Mouse (Mus musculus): Measurements from ENCODE around the gene Cyp2c70. TPM values are rescaled to one million over a fixed set of nuclear protein-coding genes. Genes with fewer than 3 reads are reported as not detected.
"Not testable (repeated sequence)": the region's sequence is repeated elsewhere in the genome, so short reads cannot be mapped to it uniquely, and the experiment has no call there.

The Cyp2c70 gene
- polyA plus RNA-seq, 1 experiment from 2014 or later: not detected

- Histone ChIP-seq H3K9ac (no peak overlapping the region), H3K4me1 (no peaks in the 10 kb centered on the region), H3K27me3 (no peaks in the 10 kb centered on the region), H3K36me3 (no peaks in the 10 kb centered on the region), H3K9me3 (no peaks in the 10 kb centered on the region), H3K4me3 (no peak overlapping the region), H3K4me2 (replicated peaks) (no peak overlapping the region), H3K27ac (no peak overlapping the region)
- ATAC-seq (ENCODE audit: insufficient number of reproducible peaks, insufficient read depth, low FRiP score, low TSS enrichment): no peak
- WGBS: 87% methylated on average over 5 of the region's 5 CpGs
Measured at GRCm38 (mm10) chr19:40183600-40183999, 3.5 kb downstream of the Cyp2c70 start.

DNA sequence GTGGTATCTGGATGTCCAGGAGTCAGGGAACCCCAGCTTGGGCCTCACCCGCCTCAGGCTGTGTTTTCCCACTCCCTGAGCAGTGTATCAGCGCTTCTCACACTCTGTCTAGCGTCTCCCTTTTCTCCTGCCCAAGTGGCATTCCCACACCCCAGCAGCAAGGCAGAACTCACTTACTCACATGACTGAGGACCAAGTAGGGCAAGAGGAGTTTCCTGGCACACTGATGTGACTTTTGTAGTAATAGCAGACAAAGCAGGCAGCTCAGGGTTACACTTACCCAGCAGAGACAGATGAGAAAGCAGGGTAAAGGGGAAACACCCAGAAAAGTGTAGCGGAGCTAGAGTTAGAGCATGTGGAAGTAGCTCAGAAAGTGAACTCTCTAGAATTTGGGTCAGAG lies 8.8 kb downstream of the Cyp2c70 start:
- Histone ChIP-seq H3K4me1 (no peaks in the 10 kb centered on the region), H3K9ac (no peak overlapping the region), H3K36me3 (no peaks in the 10 kb centered on the region), H3K9me3 (no peaks in the 10 kb centered on the region), H3K27me3 (no peaks in the 10 kb centered on the region), H3K27ac (no peak overlapping the region), H3K4me2 (replicated peaks) (no peak overlapping the region), H3K4me3 (no peak overlapping the region)
- no peak for ATAC-seq (ENCODE audit: insufficient number of reproducible peaks, insufficient read depth, low FRiP score, low TSS enrichment)
- WGBS: 71% methylated on average over 4 of the region's 4 CpGs

GRCm38 (mm10) chr19:40168391-40168790 lies 18.7 kb downstream of the Cyp2c70 start:
- not testable (repeated sequence) for H3K4me1 ChIP-seq; H3K4me3 ChIP-seq; H3K4me2 ChIP-seq (replicated peaks); H3K9ac ChIP-seq; H3K27ac ChIP-seq; H3K9me3 ChIP-seq; ATAC-seq (ENCODE audit: insufficient number of reproducible peaks, insufficient read depth, low FRiP score, low TSS enrichment); H3K36me3 ChIP-seq; H3K27me3 ChIP-seq
- WGBS: 90% methylated on average over 4 of the region's 4 CpGs

DNA sequence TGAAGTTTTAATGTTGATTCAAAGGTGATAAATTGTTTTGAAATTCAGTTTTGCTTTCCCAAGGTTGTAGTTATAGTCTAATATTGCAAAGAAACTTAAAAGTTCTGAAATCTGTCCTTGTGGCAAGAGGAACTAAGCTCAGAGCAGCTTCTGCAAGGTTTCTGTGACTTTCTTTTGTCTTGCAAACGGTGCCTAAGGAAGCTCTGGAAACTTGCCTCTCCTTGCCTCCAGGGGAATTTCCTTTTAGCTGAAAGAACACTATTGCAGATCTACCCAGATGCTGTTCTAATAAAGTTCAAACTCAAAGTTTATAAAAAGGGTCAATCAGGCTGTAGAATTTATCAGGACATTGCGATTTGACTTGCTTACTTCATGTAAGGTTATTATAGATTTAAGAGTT lies 60.1 kb downstream of the Cyp2c70 start:
- H3K4me3 ChIP-seq; H3K4me2 ChIP-seq (replicated peaks); H3K9me3 ChIP-seq; H3K9ac ChIP-seq; H3K27me3 ChIP-seq; H3K4me1 ChIP-seq; H3K36me3 ChIP-seq; H3K27ac ChIP-seq; ATAC-seq (ENCODE audit: insufficient number of reproducible peaks, insufficient read depth, low FRiP score, low TSS enrichment): not testable (repeated sequence)
- 27% methylated on average over 2 of the region's 2 CpGs for WGBS

DNA sequence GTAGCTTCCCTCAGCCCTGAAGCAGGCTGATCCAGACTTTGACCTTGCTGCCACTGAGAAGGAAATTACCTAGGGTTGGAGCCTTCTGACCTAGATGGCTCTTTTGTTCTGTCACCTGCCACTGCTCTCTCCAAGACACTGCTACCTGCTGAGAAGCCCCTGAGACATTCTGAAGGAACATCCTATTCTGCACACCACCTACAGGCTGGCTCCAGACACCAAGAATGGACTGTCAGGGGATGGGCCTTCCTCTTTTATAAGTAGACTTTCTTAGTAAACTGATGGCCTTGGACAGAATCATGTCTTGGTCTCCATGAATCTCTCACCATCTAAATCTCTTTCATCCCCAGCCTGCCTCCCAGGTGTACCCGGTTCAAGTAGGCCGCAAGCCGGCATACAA lies 62.0 kb downstream of the Cyp2c70 start:
- not testable (repeated sequence) for H3K4me2 ChIP-seq (replicated peaks); H3K4me3 ChIP-seq; H3K27ac ChIP-seq; ATAC-seq (ENCODE audit: insufficient number of reproducible peaks, insufficient read depth, low FRiP score, low TSS enrichment); H3K36me3 ChIP-seq; H3K4me1 ChIP-seq; H3K27me3 ChIP-seq; H3K9ac ChIP-seq; H3K9me3 ChIP-seq
- WGBS: 86% methylated on average over 3 of the region's 3 CpGs

- WGBS: 82% methylated on average over 13 of the region's 13 CpGs
Measured at GRCm38 (mm10) chr19:40119624-40120023, 67.5 kb downstream of the Cyp2c70 start.

More at GRCm38 (mm10) chr19:40119624-40120023, 67.5 kb downstream of the Cyp2c70 start:
- not testable (repeated sequence) for H3K27me3 ChIP-seq; H3K36me3 ChIP-seq; H3K4me3 ChIP-seq; H3K4me1 ChIP-seq; H3K4me2 ChIP-seq (replicated peaks); ATAC-seq (ENCODE audit: insufficient number of reproducible peaks, insufficient read depth, low FRiP score, low TSS enrichment); H3K9me3 ChIP-seq; H3K27ac ChIP-seq; H3K9ac ChIP-seq

Other genes starting within 250 kb of the Cyp2c70 start
- not detected in 2 replicates for gene Cyp2c37, start 194.9 kb downstream of the Cyp2c70 start, polyA plus RNA-seq (2016; fragmentation: Nextera tagmentation; extraction: Ambion mirVana)
- gene Cyp2c54, start 113.5 kb downstream of the Cyp2c70 start, polyA plus RNA-seq (2016; fragmentation: Nextera tagmentation; extraction: Ambion mirVana): not detected in 2 replicates
- not detected in 2 replicates for gene Cyp2c50, start 97.6 kb downstream of the Cyp2c70 start, polyA plus RNA-seq (2016; fragmentation: Nextera tagmentation; extraction: Ambion mirVana)
- gene Pdlim1, start 84.5 kb upstream of the Cyp2c70 start, polyA plus RNA-seq (2016; fragmentation: Nextera tagmentation; extraction: Ambion mirVana): 105 TPM in 2 replicates